Mouse (Mus musculus): Measurements from ENCODE around the gene Colgalt1.
A peak's percentile ranks its signal among the peaks of the same experiment; 100 is the strongest.

- TF ChIP-seq CTCF (IDR thresholded peaks at IDR 0.05; ENCODE audit: low read depth) (peak; percentile 80), EP300 (IDR thresholded peaks at IDR 0.05; ENCODE audit: low read depth) (no peak)
Measured at GRCm38 (mm10) chr8:71586891-71587290, 23.9 kb upstream of the Colgalt1 start.
